Mouse (Mus musculus): Measurements from ENCODE around the gene Gm45618. TPM values are rescaled to one million over a fixed set of nuclear protein-coding genes. Genes with fewer than 3 reads are reported as not detected.

The Gm45618 gene
- polyA plus RNA-seq, 1 experiment from 2014 or later, result not detected

- Histone ChIP-seq H3K4me3 (replicated peaks; ENCODE audit: low read depth, low read length) (no peak overlapping the region), H3K9me3 (replicated peaks; ENCODE audit: low read length) (no peaks in the 10 kb centered on the region), H3K27me3 (ENCODE audit: insufficient read depth, low read length) (no peaks in the 10 kb centered on the region), H3K36me3 (ENCODE audit: insufficient read depth, low read length) (no peaks in the 10 kb centered on the region), H3K4me1 (replicated peaks; ENCODE audit: insufficient read depth, low read length) (no peaks in the 10 kb centered on the region), H3K27ac (no peak overlapping the region), H3K4me2 (ENCODE audit: low read length) (no peak overlapping the region), H3K9ac (ENCODE audit: low read depth, low read length) (no peak overlapping the region)
- 56% methylated on average over 4 of the region's 4 CpGs for WGBS
- DNase-seq (ENCODE audit: low spot score), result peak; percentile 22
- TF ChIP-seq CTCF (IDR thresholded peaks at IDR 0.05; ENCODE audit: low read depth), result peak; percentile 62
- ATAC-seq (replicated peaks; ENCODE audit: low FRiP score, low read depth), result no peak
Measured at GRCm38 (mm10) chr7:142134206-142134995, 13.9 kb upstream of the Gm45618 start.

GRCm38 (mm10) chr7:142128843-142129242 lies 8.3 kb upstream of the Gm45618 start:
- H3K27me3 ChIP-seq (ENCODE audit: insufficient read depth, low read length), result no peaks in the 10 kb centered on the region
- peak; percentile 37; the same call in 1 of the 2 replicates for TF ChIP-seq CTCF (IDR thresholded peaks at IDR 0.05; ENCODE audit: low read depth)
- ATAC-seq (replicated peaks; ENCODE audit: low FRiP score, low read depth) (no peak), DNase-seq (ENCODE audit: low spot score) (peak; percentile 11)
- no peak overlapping the region for H3K4me3 ChIP-seq (replicated peaks; ENCODE audit: low read depth, low read length)
- H3K9me3 ChIP-seq (replicated peaks; ENCODE audit: low read length), result no peaks in the 10 kb centered on the region
- no peaks in the 10 kb centered on the region for H3K36me3 ChIP-seq (ENCODE audit: insufficient read depth, low read length)
- H3K4me1 ChIP-seq (replicated peaks; ENCODE audit: insufficient read depth, low read length), result no peaks in the 10 kb centered on the region
- H3K9ac ChIP-seq (ENCODE audit: low read depth, low read length), result no peak overlapping the region
- H3K4me2 ChIP-seq (ENCODE audit: low read length), result no peak overlapping the region
- WGBS, result 62% methylated on average over 4 of the region's 4 CpGs
- no peak overlapping the region for H3K27ac ChIP-seq

- no peaks in the 10 kb centered on the region for H3K4me1 ChIP-seq (replicated peaks; ENCODE audit: insufficient read depth, low read length)
- H3K36me3 ChIP-seq (ENCODE audit: insufficient read depth, low read length), result no peaks in the 10 kb centered on the region
- ATAC-seq (replicated peaks; ENCODE audit: low FRiP score, low read depth), result no peak
- DNase-seq (ENCODE audit: low spot score), result no peak
- no peak overlapping the region for H3K27ac ChIP-seq
- H3K27me3 ChIP-seq (ENCODE audit: insufficient read depth, low read length), result no peaks in the 10 kb centered on the region
- no peak overlapping the region for H3K9ac ChIP-seq (ENCODE audit: low read depth, low read length)
- 16% methylated on average over 5 of the region's 5 CpGs for WGBS
- H3K9me3 ChIP-seq (replicated peaks; ENCODE audit: low read length), result no peaks in the 10 kb centered on the region
- H3K4me2 ChIP-seq (ENCODE audit: low read length), result no peak overlapping the region
- TF ChIP-seq CTCF (IDR thresholded peaks at IDR 0.05; ENCODE audit: low read depth), result peak; percentile 55
- no peak overlapping the region for H3K4me3 ChIP-seq (replicated peaks; ENCODE audit: low read depth, low read length)
Measured at GRCm38 (mm10) chr7:142119632-142120031, 897 bp downstream of the Gm45618 start.

- Histone ChIP-seq H3K9me3 (replicated peaks; ENCODE audit: low read length) (no peaks in the 10 kb centered on the region), H3K4me2 (ENCODE audit: low read length) (no peak overlapping the region), H3K4me3 (replicated peaks; ENCODE audit: low read depth, low read length) (no peak overlapping the region), H3K36me3 (ENCODE audit: insufficient read depth, low read length) (no peaks in the 10 kb centered on the region), H3K27ac (no peak overlapping the region), H3K27me3 (ENCODE audit: insufficient read depth, low read length) (no peaks in the 10 kb centered on the region), H3K4me1 (replicated peaks; ENCODE audit: insufficient read depth, low read length) (no peaks in the 10 kb centered on the region), H3K9ac (ENCODE audit: low read depth, low read length) (no peak overlapping the region)
- 56% methylated on average over 5 of the region's 5 CpGs for WGBS
- no peak for TF ChIP-seq CTCF (IDR thresholded peaks at IDR 0.05; ENCODE audit: low read depth)
- DNase-seq (ENCODE audit: low spot score), result no peak
- no peak for ATAC-seq (replicated peaks; ENCODE audit: low FRiP score, low read depth)
Measured at GRCm38 (mm10) chr7:142104747-142105146, 15.8 kb downstream of the Gm45618 start.

GRCm38 (mm10) chr7:142097776-142098175 lies 22.8 kb downstream of the Gm45618 start:
- no peaks in the 10 kb centered on the region for H3K4me1 ChIP-seq (replicated peaks; ENCODE audit: insufficient read depth, low read length)
- 8% methylated on average over 9 of the region's 9 CpGs for WGBS
- H3K4me3 ChIP-seq (replicated peaks; ENCODE audit: low read depth, low read length), result no peak overlapping the region

GRCm38 (mm10) chr7:142096701-142097100 lies 23.8 kb downstream of the Gm45618 start:
- H3K4me2 ChIP-seq (ENCODE audit: low read length), result no peak overlapping the region

More at GRCm38 (mm10) chr7:142097776-142098175, 22.8 kb downstream of the Gm45618 start:
- Histone ChIP-seq H3K4me2 (ENCODE audit: low read length) (no peak overlapping the region), H3K36me3 (ENCODE audit: insufficient read depth, low read length) (no peaks in the 10 kb centered on the region), H3K27ac (no peak overlapping the region), H3K9me3 (replicated peaks; ENCODE audit: low read length) (no peaks in the 10 kb centered on the region), H3K27me3 (ENCODE audit: insufficient read depth, low read length) (peaks cover 18% of the 10 kb centered on the region; the same call in 1 of the 2 replicates), H3K9ac (ENCODE audit: low read depth, low read length) (no peak overlapping the region)
- TF ChIP-seq CTCF (IDR thresholded peaks at IDR 0.05; ENCODE audit: low read depth), result peak; percentile 95
- DNase-seq (ENCODE audit: low spot score), result peak; percentile 91
- ATAC-seq (replicated peaks; ENCODE audit: low FRiP score, low read depth), result peak; percentile 52; the same call in 1 of the 2 replicates

More at GRCm38 (mm10) chr7:142096701-142097100, 23.8 kb downstream of the Gm45618 start:
- TF ChIP-seq CTCF (IDR thresholded peaks at IDR 0.05; ENCODE audit: low read depth), result no peak
- H3K4me3 ChIP-seq (replicated peaks; ENCODE audit: low read depth, low read length), result no peak overlapping the region
- H3K36me3 ChIP-seq (ENCODE audit: insufficient read depth, low read length), result no peaks in the 10 kb centered on the region
- DNase-seq (ENCODE audit: low spot score) (no peak), ATAC-seq (replicated peaks; ENCODE audit: low FRiP score, low read depth) (no peak)
- no peaks in the 10 kb centered on the region for H3K9me3 ChIP-seq (replicated peaks; ENCODE audit: low read length)
- no peak overlapping the region for H3K9ac ChIP-seq (ENCODE audit: low read depth, low read length)
- WGBS, result 55% methylated on average over 4 of the region's 4 CpGs
- H3K27ac ChIP-seq, result no peak overlapping the region
- peaks cover 18% of the 10 kb centered on the region; the same call in 1 of the 2 replicates for H3K27me3 ChIP-seq (ENCODE audit: insufficient read depth, low read length)
- no peaks in the 10 kb centered on the region for H3K4me1 ChIP-seq (replicated peaks; ENCODE audit: insufficient read depth, low read length)

All from kidney, postnatal 0 days (tissue).